Mouse (Mus musculus) hindbrain, postnatal 0 days (tissue): Measurements from ENCODE around the gene Adam30. TPM values are rescaled to one million over a fixed set of nuclear protein-coding genes. Genes with fewer than 3 reads are reported as not detected.

ENCODE experiments used
- ATAC-seq: fragments of 200-750 bp; cut with Nextera tagmentation; 2 replicates; pipeline ENCODE4 v1.8.0; 2017; ENCODE audit warnings: mild to moderate bottlenecking, moderate TSS enrichment, moderate library complexity
- DNase-seq: peaks from one replicate; pipeline ENCODE4 v3.0.0-alpha.2; 2015; ENCODE audit warnings: low spot score
- H3K27ac ChIP-seq: fragments of 300-500 bp; sonication (generic); 2 replicates; pipeline ENCODE4 v1.5.1; 2014; ENCODE audit warnings: mild to moderate bottlenecking
- H3K27me3 ChIP-seq: fragments of 300-500 bp; sonication (generic); 2 replicates; pipeline ENCODE4 v1.6.1; 2014; ENCODE audit warnings: low read length, mixed read lengths; ENCODE audit not compliant: insufficient read depth
- H3K36me3 ChIP-seq: fragments of 300-500 bp; sonication (generic); 2 replicates; pipeline ENCODE4 v1.6.1; 2014; ENCODE audit warnings: low read length, mixed read lengths; ENCODE audit not compliant: insufficient read depth
- H3K4me1 ChIP-seq: fragments of 300-500 bp; sonication (generic); 2 replicates; pipeline ENCODE4 v1.6.1; 2014; ENCODE audit warnings: antibody characterized with exemption, low read length, mixed read lengths; ENCODE audit not compliant: insufficient read depth
- H3K4me2 ChIP-seq: fragments of 300-500 bp; sonication (generic); 2 replicates; pipeline ENCODE4 v1.6.1; 2014; ENCODE audit warnings: low read depth, mild to moderate bottlenecking, low read length, moderate library complexity, mixed read lengths
- H3K4me3 ChIP-seq: fragments of 300-500 bp; sonication (generic); 2 replicates; pipeline ENCODE4 v1.5.1; 2014; ENCODE audit warnings: low read length
- H3K9ac ChIP-seq: fragments of 300-500 bp; sonication (generic); replicated peaks from 2 replicates; pipeline ENCODE4 v1.6.1; 2014; ENCODE audit warnings: mild to moderate bottlenecking, low read length, moderate library complexity, mixed read lengths
- H3K9me3 ChIP-seq: fragments of 300-500 bp; sonication (generic); 2 replicates; pipeline ENCODE4 v1.6.1; 2016; ENCODE audit warnings: low read length, mixed read lengths
- CTCF ChIP-seq: IDR thresholded peaks from 2 replicates; pipeline ENCODE4 v1.5.1; 2016; ENCODE audit warnings: antibody characterized with exemption, control low read depth, low read depth
- WGBS: fragments of 180-500 bp; shearing (Covaris S2); extraction: QIAGEN DNeasy Blood & Tissue Kit; methylation state at CpG from one replicate; pipeline ENCODE4 v1.1.7; 2014; 5-methylcytosine and 5-hydroxymethylcytosine counted together
- polyA plus RNA-seq: library from polyadenylated mRNA; unstranded; fragments of >200 nt; fragmentation: Nextera tagmentation; extraction: Ambion mirVana; gene quantifications from 2 replicates; pipeline ENCODE4 v1.2.1, GENCODE M21; 2015
- total RNA-seq: library from RNA; depleted of rRNA; stranded (reverse); fragments of >200 nt; gene quantifications from 2 replicates; pipeline ENCODE4 v1.2.3, GENCODE M21; 2014

The Adam30 gene
- total and polyA plus RNA-seq, 2 experiments from 2014 or later = 0.10 TPM; not detected in 1

DNA sequence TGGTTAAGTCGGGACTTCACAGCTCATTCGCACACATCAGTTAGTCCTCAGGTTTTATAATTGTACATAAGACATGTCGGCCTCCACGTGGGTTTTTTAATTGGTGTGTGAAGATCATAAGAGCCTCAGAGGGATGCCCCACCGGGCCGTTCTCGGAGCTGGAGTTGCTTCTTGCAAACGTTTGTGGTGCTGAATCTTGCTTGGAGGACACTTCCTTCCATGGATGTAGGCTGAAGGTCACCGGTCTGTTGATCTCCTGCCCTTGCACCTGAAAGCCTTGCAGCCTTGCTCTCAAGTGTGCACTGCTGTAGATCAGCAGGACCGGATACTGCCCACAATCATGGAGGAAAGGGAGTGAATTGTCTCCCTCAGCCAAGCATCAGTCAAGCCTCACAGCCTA lies 9.4 kb upstream of the Adam30 start:
- H3K9me3 ChIP-seq = no peaks in the 10 kb centered on the region
- H3K4me2 ChIP-seq = no peak overlapping the region
- H3K27ac ChIP-seq = no peak overlapping the region
- WGBS = 84% methylated on average over 10 of the region's 10 CpGs
- TF ChIP-seq CTCF = no peak
- no peaks in the 10 kb centered on the region for H3K4me1 ChIP-seq
- ATAC-seq (no peak), DNase-seq (no peak)
- no peak overlapping the region for H3K4me3 ChIP-seq
- no peaks in the 10 kb centered on the region for H3K27me3 ChIP-seq
- H3K9ac ChIP-seq = no peak overlapping the region
- peaks cover 6% of the 10 kb centered on the region; the same call in 1 of the 2 replicates for H3K36me3 ChIP-seq

DNA sequence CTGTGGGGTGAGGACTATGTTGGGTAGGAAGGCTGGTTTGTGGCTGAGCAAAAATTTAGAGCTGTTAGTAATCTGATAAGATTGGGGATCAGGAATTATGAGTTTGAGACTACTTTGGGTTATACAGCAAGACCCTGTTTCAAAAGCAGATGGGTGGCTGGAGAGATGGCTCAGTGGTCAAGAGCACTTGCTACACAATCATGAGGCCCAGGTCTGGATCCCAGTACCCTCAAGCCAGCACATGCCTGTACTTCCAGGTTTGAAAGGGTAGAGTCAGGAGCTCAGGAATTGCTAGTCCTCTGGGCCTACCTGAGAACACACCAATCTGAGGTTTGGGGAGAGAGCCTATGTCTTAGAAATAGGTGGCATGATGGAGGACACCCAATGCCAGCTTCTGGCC lies 7.0 kb upstream of the Adam30 start:
- Histone ChIP-seq H3K36me3 (no peaks in the 10 kb centered on the region), H3K4me3 (no peak overlapping the region), H3K4me1 (no peaks in the 10 kb centered on the region), H3K27ac (no peak overlapping the region), H3K9ac (no peak overlapping the region), H3K9me3 (no peaks in the 10 kb centered on the region), H3K4me2 (no peak overlapping the region), H3K27me3 (no peaks in the 10 kb centered on the region)
- TF ChIP-seq CTCF = no peak
- ATAC-seq (no peak), DNase-seq (no peak)

- WGBS = 52% methylated on average over 4 of the region's 4 CpGs
Observed at GRCm38 (mm10) chr3:98156158-98156557, 4.3 kb upstream of the Adam30 start.

DNA sequence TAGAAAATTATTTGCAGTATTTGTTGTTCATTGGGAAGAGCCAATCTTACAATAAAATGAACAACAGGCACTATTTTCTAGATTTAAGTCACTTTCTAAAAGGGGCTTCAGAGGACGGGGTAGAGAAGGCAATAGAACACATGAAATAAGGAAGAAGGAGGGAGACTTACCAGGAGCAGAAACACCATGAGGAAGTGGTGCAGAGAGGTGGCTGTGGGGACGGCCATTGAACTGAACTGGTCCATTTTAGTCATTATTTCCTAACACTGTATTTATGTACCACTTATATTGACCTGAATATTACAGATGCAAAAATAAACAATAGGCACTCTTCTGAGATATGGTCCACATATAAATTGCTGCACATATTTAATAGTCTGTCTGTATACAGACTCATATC lies 3.4 kb upstream of the Adam30 start:
- Histone ChIP-seq H3K36me3 (no peaks in the 10 kb centered on the region), H3K27me3 (no peaks in the 10 kb centered on the region), H3K27ac (no peak overlapping the region), H3K4me3 (no peak overlapping the region), H3K4me2 (no peak overlapping the region), H3K4me1 (no peaks in the 10 kb centered on the region), H3K9ac (no peak overlapping the region), H3K9me3 (no peaks in the 10 kb centered on the region)
- ATAC-seq (no peak), DNase-seq (no peak)
- no peak for TF ChIP-seq CTCF
- 81% methylated on average over 2 of the region's 2 CpGs for WGBS

More at GRCm38 (mm10) chr3:98156158-98156557, 4.3 kb upstream of the Adam30 start:
- no peak for TF ChIP-seq CTCF
- Histone ChIP-seq H3K4me2 (no peak overlapping the region), H3K36me3 (no peaks in the 10 kb centered on the region), H3K4me3 (no peak overlapping the region), H3K27me3 (no peaks in the 10 kb centered on the region), H3K27ac (no peak overlapping the region), H3K9ac (no peak overlapping the region), H3K9me3 (no peaks in the 10 kb centered on the region), H3K4me1 (no peaks in the 10 kb centered on the region)
- DNase-seq (no peak), ATAC-seq (no peak)

- H3K4me3 ChIP-seq = no peak overlapping the region
- WGBS = 60% methylated on average over 2 of the region's 2 CpGs
- DNase-seq = no peak
Observed at GRCm38 (mm10) chr3:98157585-98157984, 2.8 kb upstream of the Adam30 start.

DNA sequence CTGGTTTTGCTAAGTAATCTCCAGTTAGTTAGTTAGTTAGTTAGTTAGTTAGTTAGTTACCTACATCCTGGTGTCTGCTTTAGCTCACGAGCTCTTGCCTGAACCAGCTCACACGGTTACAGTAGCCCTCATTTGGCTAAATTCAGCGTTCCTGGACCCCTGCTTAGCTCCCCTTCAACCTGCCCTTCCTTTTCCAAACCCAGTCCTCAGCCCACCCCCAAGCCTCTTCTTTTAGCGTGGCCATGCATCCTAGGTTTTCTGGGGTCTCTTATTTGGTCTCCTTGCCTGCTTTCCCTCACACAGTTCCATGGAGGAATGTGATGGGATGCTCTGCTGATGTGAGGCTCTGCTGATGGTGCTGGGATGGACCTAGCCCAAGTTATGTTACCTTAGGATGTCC lies 1.8 kb upstream of the Adam30 start:
- H3K36me3 ChIP-seq = no peaks in the 10 kb centered on the region
- H3K4me1 ChIP-seq = no peaks in the 10 kb centered on the region
- DNase-seq (no peak), ATAC-seq (no peak)
- WGBS = 73% methylated on average over 4 of the region's 4 CpGs
- no peaks in the 10 kb centered on the region for H3K27me3 ChIP-seq
- no peaks in the 10 kb centered on the region for H3K9me3 ChIP-seq
- H3K4me2 ChIP-seq = no peak overlapping the region
- H3K4me3 ChIP-seq = no peak overlapping the region
- H3K9ac ChIP-seq = no peak overlapping the region
- no peak for TF ChIP-seq CTCF
- H3K27ac ChIP-seq = no peak overlapping the region

More at GRCm38 (mm10) chr3:98157585-98157984, 2.8 kb upstream of the Adam30 start:
- no peaks in the 10 kb centered on the region for H3K4me1 ChIP-seq
- no peak overlapping the region for H3K4me2 ChIP-seq
- ATAC-seq = no peak
- no peaks in the 10 kb centered on the region for H3K36me3 ChIP-seq
- no peak overlapping the region for H3K27ac ChIP-seq
- H3K9me3 ChIP-seq = no peaks in the 10 kb centered on the region
- TF ChIP-seq CTCF = no peak
- no peak overlapping the region for H3K9ac ChIP-seq
- H3K27me3 ChIP-seq = no peaks in the 10 kb centered on the region

DNA sequence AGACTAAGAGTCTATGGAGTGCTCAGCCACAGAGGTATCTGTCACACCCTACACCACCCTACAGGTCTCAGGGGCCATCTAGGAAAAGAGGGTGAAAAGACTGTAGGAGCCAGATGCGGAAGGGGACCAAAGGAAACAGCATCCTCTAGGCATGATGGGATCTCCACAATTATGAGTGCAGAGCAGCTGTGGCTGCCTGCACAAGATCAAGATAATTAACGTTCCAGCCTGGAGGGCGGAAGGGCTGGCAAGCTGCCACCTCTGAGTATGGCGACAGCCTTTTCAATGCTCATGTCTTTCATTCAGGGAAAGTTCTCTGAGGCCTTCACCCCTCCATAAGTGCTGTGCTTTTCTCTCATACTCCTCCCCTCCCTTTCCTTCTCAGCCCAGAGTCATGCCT lies 1.1 kb upstream of the Adam30 start:
- Histone ChIP-seq H3K27ac (no peak overlapping the region), H3K27me3 (no peaks in the 10 kb centered on the region), H3K4me1 (no peaks in the 10 kb centered on the region), H3K4me3 (no peak overlapping the region), H3K9ac (no peak overlapping the region), H3K4me2 (no peak overlapping the region), H3K9me3 (no peaks in the 10 kb centered on the region), H3K36me3 (no peaks in the 10 kb centered on the region)
- no peak for ATAC-seq
- no peak for TF ChIP-seq CTCF
- peak; percentile 55 for DNase-seq
- 29% methylated on average over 4 of the region's 4 CpGs for WGBS
